Mouse (Mus musculus) brain, adult 10 weeks (tissue): Measurements from ENCODE around the gene Olfr134. TPM values are rescaled to one million over a fixed set of nuclear protein-coding genes. Genes with fewer than 3 reads are reported as not detected.

ENCODE experiments used
- polyA plus RNA-seq: library from polyadenylated mRNA; stranded (reverse); fragments of 350-450 nt; fragmentation: Illumina TruSeq; extraction: RNeasy Lipid Tissue Mini Kit (QIAGEN cat#74804); gene quantifications from one replicate; pipeline ENCODE4 v1.2.3, GENCODE M21; 2015; ENCODE audit warnings: low read depth, low replicate concordance

Gene Olfr134
- polyA plus RNA-seq: not detected

DNA sequence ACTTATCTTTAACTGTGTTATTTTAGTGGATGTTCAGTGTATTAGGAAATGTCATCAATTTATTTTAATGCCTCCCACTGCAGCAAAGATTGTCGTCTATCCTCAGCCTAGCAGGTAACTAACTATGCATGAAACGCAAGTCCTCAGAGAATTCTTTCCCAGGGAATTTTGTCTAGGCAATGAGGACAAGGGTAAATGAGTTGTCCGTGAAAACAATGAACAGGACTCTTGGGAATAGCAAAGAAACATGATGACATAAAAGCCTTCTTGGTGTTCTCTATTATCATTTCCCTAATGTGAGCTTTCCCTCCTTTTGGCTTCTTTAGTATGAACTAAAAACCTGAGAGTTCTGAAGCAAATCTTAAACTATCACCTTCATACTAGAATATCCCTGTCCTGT lies at the start of gene Olfr134:
TSS of gene Olfr134 (plus strand) at position 301 of the 400 bp plus-strand sequence.

GRCm38 (mm10) chr17:38134426-38134825 lies 36.8 kb upstream of the Olfr134 start, which contains the start of gene Olfr132:
TSS of gene Olfr132 (minus strand) at chr17:38134526.

GRCm38 (mm10) chr17:38144981-38145380 lies 26.2 kb upstream of the Olfr134 start, which contains the start of gene Olfr133:
TSS of gene Olfr133 (plus strand) at chr17:38145281.

DNA sequence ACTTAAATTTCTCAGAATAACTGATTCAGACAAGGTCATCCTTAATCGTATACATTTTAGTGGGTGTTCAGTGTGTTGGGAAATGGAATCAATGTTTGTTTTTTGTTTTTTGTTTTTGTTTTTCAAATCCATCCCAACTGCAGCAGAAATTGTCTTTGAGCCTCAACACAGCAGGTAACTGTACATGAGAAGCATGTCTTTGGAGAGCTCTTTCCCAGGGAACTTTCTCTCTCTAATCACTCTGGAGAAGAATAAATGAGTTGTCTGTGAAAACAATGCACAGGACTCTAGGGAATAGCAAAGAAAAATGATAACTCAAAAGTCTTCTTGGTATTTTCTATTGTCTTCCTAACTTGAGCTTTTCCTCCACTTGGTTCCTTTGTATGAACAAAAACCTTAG lies 32.8 kb downstream of the Olfr134 start, which contains the start of gene Olfr135:
TSS of gene Olfr135 (plus strand) at position 301 of the 400 bp plus-strand sequence.

Other genes starting within 250 kb of the Olfr134 start
- not detected for gene Olfr761, start 218.3 kb upstream of the Olfr134 start, polyA plus RNA-seq
- gene Olfr129, start 111.3 kb upstream of the Olfr134 start, polyA plus RNA-seq: not detected
- gene Olfr130, start 107.5 kb upstream of the Olfr134 start, polyA plus RNA-seq: not detected
- not detected for gene Olfr131, start 82.7 kb upstream of the Olfr134 start, polyA plus RNA-seq
- gene Olfr132, start 36.9 kb upstream of the Olfr134 start, polyA plus RNA-seq: not detected
- not detected for gene Olfr133, start 26.1 kb upstream of the Olfr134 start, polyA plus RNA-seq
- not detected for gene Olfr135, start 32.9 kb downstream of the Olfr134 start, polyA plus RNA-seq
- gene Olfr138, start 89.6 kb downstream of the Olfr134 start, polyA plus RNA-seq: not detected
- gene Olfr137, start 136.2 kb downstream of the Olfr134 start, polyA plus RNA-seq: not detected
- gene Olfr136, start 158.4 kb downstream of the Olfr134 start, polyA plus RNA-seq: not detected
- gene Esp36, start 248.8 kb downstream of the Olfr134 start, polyA plus RNA-seq: not detected